Mouse (Mus musculus): ENCODE results near the gene Cdcp1. TPM values are rescaled to one million over a fixed set of nuclear protein-coding genes. Genes with fewer than 3 reads are reported as not detected.

The Cdcp1 gene
- polyA plus RNA-seq, 1 experiment from 2014 or later, result 6.3 TPM

- no peak overlapping the region for H3K4me3 ChIP-seq
- peaks cover 6% of the 10 kb centered on the region; the same call in 1 of the 2 replicates for H3K36me3 ChIP-seq
- 0 out of 2 replicates have a peak, but pooled peaks cover 5% of the 10 kb centered on the region for H3K9me3 ChIP-seq
- no peaks in the 10 kb centered on the region for H3K27me3 ChIP-seq
- no peak for ATAC-seq (ENCODE audit: insufficient number of reproducible peaks, insufficient read depth, low FRiP score, low TSS enrichment)
- H3K4me2 ChIP-seq (replicated peaks), result no peak overlapping the region
- no peak overlapping the region for H3K27ac ChIP-seq
- no peak overlapping the region for H3K9ac ChIP-seq
- 78% methylated on average over 5 of the region's 5 CpGs for WGBS
- H3K4me1 ChIP-seq, result no peaks in the 10 kb centered on the region
These were observed 67.4 kb downstream of the Cdcp1 start for GRCm38 (mm10) chr9:123148430-123148829.

- H3K9me3 ChIP-seq, result peaks cover 5% of the 10 kb centered on the region; the same call in 1 of the 2 replicates
- H3K27ac ChIP-seq, result no peak overlapping the region
- WGBS, result 89% methylated on average over 4 of the region's 4 CpGs
- H3K4me1 ChIP-seq, result no peaks in the 10 kb centered on the region
- H3K27me3 ChIP-seq, result no peaks in the 10 kb centered on the region
- H3K4me2 ChIP-seq (replicated peaks), result no peak overlapping the region
- H3K4me3 ChIP-seq, result no peak overlapping the region
- H3K36me3 ChIP-seq, result peaks cover 59% of the 10 kb centered on the region
- no peak for ATAC-seq (ENCODE audit: insufficient number of reproducible peaks, insufficient read depth, low FRiP score, low TSS enrichment)
- H3K9ac ChIP-seq, result no peak overlapping the region
These were observed 75.8 kb downstream of the Cdcp1 start for GRCm38 (mm10) chr9:123139887-123140614.

GRCm38 (mm10) chr9:123138891-123139474 lies 76.9 kb downstream of the Cdcp1 start:
- Histone ChIP-seq H3K4me1 (no peaks in the 10 kb centered on the region), H3K36me3 (peaks cover 63% of the 10 kb centered on the region), H3K4me3 (no peak overlapping the region), H3K4me2 (replicated peaks) (no peak overlapping the region), H3K27me3 (no peaks in the 10 kb centered on the region), H3K9me3 (peaks cover 2% of the 10 kb centered on the region; the same call in 1 of the 2 replicates), H3K9ac (no peak overlapping the region), H3K27ac (no peak overlapping the region)
- no peak for ATAC-seq (ENCODE audit: insufficient number of reproducible peaks, insufficient read depth, low FRiP score, low TSS enrichment)
- WGBS, result 64% methylated on average over 5 of the region's 5 CpGs

GRCm38 (mm10) chr9:123136953-123137682 lies 78.7 kb downstream of the Cdcp1 start:
- Histone ChIP-seq H3K36me3 (peaks cover 77% of the 10 kb centered on the region), H3K27me3 (no peaks in the 10 kb centered on the region), H3K4me3 (no peak overlapping the region), H3K4me1 (no peaks in the 10 kb centered on the region), H3K9ac (no peak overlapping the region), H3K4me2 (replicated peaks) (no peak overlapping the region), H3K9me3 (no peaks in the 10 kb centered on the region; the same call in 1 of the 2 replicates), H3K27ac (no peak overlapping the region)
- 88% methylated on average over 7 of the region's 7 CpGs for WGBS
- ATAC-seq (ENCODE audit: insufficient number of reproducible peaks, insufficient read depth, low FRiP score, low TSS enrichment), result 0 out of 2 replicates have a peak, but pooled peaks have one; percentile 10

- WGBS, result 86% methylated on average over 3 of the region's 3 CpGs
- no peaks in the 10 kb centered on the region for H3K9me3 ChIP-seq
- H3K4me2 ChIP-seq (replicated peaks), result no peak overlapping the region
- H3K9ac ChIP-seq, result no peak overlapping the region
- peaks cover 91% of the 10 kb centered on the region for H3K36me3 ChIP-seq
- H3K27ac ChIP-seq, result no peak overlapping the region
- H3K4me1 ChIP-seq, result no peaks in the 10 kb centered on the region
- no peak for ATAC-seq (ENCODE audit: insufficient number of reproducible peaks, insufficient read depth, low FRiP score, low TSS enrichment)
- no peak overlapping the region for H3K4me3 ChIP-seq
- no peaks in the 10 kb centered on the region for H3K27me3 ChIP-seq
These were observed 82.8 kb downstream of the Cdcp1 start for GRCm38 (mm10) chr9:123132994-123133393.

GRCm38 (mm10) chr9:123127663-123128062 lies 88.2 kb downstream of the Cdcp1 start:
- no peak for ATAC-seq (ENCODE audit: insufficient number of reproducible peaks, insufficient read depth, low FRiP score, low TSS enrichment)
- WGBS, result 97% methylated on average over 6 of the region's 6 CpGs
- Histone ChIP-seq H3K4me2 (replicated peaks) (no peak overlapping the region), H3K4me1 (no peaks in the 10 kb centered on the region), H3K4me3 (no peak overlapping the region), H3K27me3 (no peaks in the 10 kb centered on the region), H3K9ac (no peak overlapping the region), H3K36me3 (peaks cover 71% of the 10 kb centered on the region), H3K9me3 (no peaks in the 10 kb centered on the region), H3K27ac (no peak overlapping the region)

GRCm38 (mm10) chr9:123124413-123124981 lies 91.3 kb downstream of the Cdcp1 start:
- WGBS, result 93% methylated on average over 2 of the region's 2 CpGs
- Histone ChIP-seq H3K4me1 (no peaks in the 10 kb centered on the region), H3K36me3 (peaks cover 72% of the 10 kb centered on the region), H3K4me3 (no peak overlapping the region), H3K9ac (no peak overlapping the region), H3K9me3 (no peaks in the 10 kb centered on the region), H3K27ac (no peak overlapping the region), H3K27me3 (no peaks in the 10 kb centered on the region), H3K4me2 (replicated peaks) (no peak overlapping the region)
- ATAC-seq (ENCODE audit: insufficient number of reproducible peaks, insufficient read depth, low FRiP score, low TSS enrichment), result no peak

GRCm38 (mm10) chr9:123123571-123124412 lies 92.0 kb downstream of the Cdcp1 start:
- no peak overlapping the region for H3K4me2 ChIP-seq (replicated peaks)
- H3K27ac ChIP-seq, result no peak overlapping the region
- H3K36me3 ChIP-seq, result peaks cover 72% of the 10 kb centered on the region
- H3K9me3 ChIP-seq, result no peaks in the 10 kb centered on the region
- 93% methylated on average over 6 of the region's 6 CpGs for whole genome bisulfite sequencing
- no peak overlapping the region for H3K9ac ChIP-seq
- H3K27me3 ChIP-seq, result no peaks in the 10 kb centered on the region
- no peak for ATAC-seq (ENCODE audit: insufficient number of reproducible peaks, insufficient read depth, low FRiP score, low TSS enrichment)
- H3K4me3 ChIP-seq, result no peak overlapping the region
- H3K4me1 ChIP-seq, result no peaks in the 10 kb centered on the region

- H3K36me3 ChIP-seq, result peaks cover 73% of the 10 kb centered on the region
- no peaks in the 10 kb centered on the region for H3K27me3 ChIP-seq
- H3K9me3 ChIP-seq, result no peaks in the 10 kb centered on the region
- no peak for ATAC-seq (ENCODE audit: insufficient number of reproducible peaks, insufficient read depth, low FRiP score, low TSS enrichment)
- no peak overlapping the region for H3K27ac ChIP-seq
- no peaks in the 10 kb centered on the region for H3K4me1 ChIP-seq
- no peak overlapping the region for H3K4me2 ChIP-seq (replicated peaks)
- H3K4me3 ChIP-seq, result no peak overlapping the region
- H3K9ac ChIP-seq, result no peak overlapping the region
- WGBS, result 91% methylated on average over 3 of the region's 3 CpGs
These were observed 92.8 kb downstream of the Cdcp1 start for GRCm38 (mm10) chr9:123123017-123123416.
